Mouse (Mus musculus) T-cell, adult 2 months (primary cell): ENCODE data around the gene Zbtb17.

Experiments used
- DNase-seq: peaks from one replicate; pipeline ENCODE4 v3.0.0; 2022; ENCODE audit warnings: low spot score

The Zbtb17 gene

DNA sequence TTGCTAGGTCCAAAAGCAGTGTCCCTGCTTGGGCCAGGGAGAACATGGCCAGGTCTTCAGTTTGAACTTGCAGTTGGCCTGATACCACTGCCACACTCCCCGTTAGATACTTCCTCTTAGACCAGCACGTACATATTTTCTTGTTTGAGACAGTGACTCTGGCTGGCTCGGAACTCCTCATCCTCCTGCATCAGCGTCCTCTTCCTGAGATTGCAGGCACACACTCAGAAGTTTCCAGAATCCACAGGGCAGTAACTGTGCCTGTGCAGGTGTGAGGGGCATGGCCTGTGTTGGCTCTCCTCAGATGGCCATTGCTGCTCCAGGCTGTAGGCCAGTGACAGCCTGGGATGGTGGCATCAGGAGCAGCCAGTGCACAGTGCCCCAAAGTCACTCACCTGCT is 16.0 kb downstream of the Zbtb17 start:
- DNase-seq, result no peak

DNA sequence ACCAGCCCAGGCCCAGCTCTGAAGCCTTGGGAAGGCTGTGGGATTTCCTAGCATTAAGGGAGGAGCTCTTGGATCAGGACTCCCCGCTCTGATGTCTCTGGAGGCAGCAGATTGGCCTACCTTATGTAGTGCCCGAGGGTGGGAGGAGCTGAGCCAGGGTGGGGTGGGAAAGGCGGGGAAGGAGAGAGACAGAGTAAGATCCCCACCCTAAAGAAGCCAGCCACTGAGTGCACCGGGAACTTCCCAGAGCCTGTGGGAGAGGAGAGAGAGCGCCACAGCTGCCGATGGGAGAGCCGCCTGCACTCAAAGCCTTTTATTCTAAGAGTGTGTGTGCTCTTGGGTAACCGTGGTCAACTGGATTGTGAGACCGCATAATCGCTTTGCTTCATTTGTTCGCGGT is 16.6 kb downstream of the Zbtb17 start:
- no peak for DNase-seq

DNA sequence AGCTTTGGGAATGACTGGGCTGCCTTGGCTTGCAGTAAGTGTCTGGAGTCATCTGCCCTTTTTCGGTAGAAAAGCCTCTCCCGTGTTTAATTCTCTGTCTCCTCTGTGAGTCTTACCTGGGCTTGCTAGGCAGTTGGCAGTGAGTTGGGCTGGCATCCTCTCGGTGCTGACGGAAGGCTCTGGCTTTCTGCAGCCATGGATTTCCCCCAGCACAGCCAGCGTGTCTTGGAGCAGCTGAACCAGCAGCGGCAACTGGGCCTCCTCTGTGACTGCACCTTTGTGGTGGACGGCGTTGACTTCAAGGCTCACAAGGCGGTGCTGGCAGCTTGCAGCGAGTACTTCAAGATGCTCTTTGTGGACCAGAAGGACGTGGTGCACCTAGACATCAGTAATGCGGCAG is 17.1 kb downstream of the Zbtb17 start:
- DNase-seq, result no peak

DNA sequence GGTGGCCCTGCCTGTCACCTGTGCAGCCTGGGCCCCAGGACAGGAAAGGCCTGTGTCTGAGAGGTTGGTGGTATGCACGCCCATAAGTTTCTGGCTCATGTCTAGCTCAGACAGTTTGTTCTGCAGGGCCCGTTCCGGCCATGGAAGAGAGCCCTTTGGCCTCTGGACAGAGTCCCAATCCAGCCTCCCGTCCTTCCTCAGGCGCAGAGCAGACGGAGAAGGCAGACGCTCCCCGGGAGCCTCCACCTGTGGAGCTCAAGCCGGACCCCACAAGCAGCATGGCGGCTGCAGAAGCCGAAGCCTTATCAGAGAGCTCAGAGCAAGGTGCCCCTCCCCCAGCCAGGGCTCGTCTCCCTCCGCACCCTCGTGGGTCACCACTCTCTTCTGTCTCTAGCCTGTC is 19.0 kb downstream of the Zbtb17 start:
- DNase-seq, result no peak

DNA sequence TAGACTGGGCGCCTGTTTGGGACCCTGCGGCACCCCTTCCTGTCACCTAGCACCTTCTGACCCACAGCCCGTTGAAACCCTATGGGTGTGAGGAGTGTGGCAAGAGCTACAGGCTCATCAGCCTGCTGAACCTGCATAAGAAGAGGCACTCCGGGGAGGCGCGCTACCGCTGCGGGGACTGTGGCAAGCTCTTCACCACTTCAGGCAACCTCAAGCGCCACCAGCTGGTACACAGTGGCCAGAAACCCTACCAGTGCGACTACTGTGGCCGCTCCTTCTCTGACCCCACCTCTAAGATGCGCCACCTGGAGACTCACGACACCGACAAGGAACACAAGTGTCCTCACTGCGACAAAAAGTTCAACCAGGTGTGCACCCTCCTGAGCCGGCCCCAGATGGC is 20.3 kb downstream of the Zbtb17 start:
- no peak for DNase-seq

DNA sequence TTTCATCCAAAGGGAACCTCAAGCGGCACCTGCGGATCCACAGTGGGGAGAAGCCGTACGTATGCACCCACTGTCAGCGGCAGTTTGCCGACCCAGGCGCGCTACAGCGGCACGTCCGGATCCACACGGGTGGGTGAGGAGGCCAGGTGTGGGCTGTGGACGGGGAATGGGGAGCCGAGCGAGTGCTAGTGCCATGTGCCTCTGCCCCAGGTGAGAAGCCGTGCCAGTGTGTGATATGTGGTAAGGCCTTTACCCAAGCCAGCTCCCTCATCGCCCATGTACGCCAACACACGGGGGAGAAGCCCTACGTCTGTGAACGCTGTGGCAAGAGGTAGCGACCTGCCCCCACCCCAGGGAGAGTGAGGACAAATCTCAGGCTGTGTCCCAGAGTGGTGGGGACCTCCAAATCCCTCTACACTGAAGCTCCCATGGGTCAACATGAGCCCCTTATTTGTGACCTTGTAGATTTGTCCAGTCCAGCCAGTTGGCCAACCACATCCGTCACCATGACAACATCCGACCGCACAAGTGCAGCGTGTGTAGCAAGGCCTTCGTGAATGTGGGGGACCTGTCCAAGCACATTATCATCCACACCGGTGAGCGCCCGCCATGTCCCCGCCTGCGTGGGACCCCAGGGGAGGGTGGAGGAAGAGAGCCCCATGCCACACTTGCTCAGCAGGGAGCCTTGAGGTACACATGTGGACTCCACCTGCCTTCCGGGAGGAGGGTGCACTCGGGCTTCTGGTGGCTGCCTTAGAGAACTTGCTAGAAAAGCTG is 21.2 kb downstream of the Zbtb17 start:
- DNase-seq, result no peak

DNA sequence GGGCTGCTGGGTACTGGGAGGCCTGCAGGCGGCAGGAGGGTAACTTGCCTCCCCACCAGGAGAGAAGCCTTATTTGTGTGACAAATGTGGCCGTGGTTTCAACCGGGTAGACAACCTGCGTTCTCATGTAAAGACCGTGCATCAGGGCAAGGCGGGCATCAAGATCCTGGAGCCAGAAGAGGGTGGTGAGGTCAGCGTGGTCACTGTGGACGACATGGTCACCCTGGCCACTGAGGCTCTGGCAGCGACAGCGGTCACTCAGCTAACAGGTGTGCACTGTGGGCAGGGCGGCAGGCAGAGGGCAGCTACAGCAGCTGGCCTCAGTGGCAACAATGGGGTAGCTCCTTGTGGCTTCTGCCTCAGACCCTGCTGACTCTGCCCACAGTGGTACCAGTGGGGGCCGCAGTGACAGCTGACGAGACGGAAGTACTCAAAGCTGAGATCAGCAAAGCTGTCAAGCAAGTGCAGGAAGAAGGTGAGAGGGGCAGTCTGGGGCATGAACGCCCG is 21.9 kb downstream of the Zbtb17 start:
- no peak for DNase-seq

DNA sequence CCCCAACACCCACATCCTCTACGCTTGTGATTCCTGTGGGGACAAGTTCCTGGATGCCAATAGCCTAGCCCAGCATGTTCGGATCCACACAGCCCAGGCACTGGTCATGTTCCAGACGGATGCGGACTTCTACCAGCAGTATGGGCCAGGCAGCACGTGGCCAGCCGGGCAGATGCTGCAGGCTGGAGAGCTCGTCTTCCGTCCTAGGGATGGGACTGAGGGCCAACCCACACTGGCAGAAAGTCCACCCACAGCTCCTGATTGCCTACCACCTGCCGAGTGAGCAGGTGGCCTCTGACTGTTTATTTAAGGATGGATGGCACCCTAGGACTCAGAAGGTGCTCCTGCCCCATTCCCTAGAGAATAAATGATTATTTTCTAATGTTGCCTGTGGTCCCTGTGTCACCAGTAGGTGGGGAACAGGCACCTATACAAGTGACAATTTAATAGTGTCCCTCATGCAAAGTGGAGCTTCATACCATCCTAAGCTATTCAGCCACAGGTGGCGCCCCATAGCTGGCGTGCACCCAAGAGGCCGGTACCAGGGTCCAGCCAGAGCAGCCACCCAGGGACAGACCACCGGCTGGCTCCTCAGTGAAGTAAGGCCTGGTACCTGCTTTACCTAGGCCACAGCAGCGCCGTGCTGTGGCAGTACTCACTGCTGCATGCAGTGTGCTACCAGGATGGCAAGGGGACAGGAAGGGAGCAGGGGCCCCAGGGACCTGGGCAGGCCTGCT is 22.6 kb downstream of the Zbtb17 start:
- no peak for DNase-seq

DNA sequence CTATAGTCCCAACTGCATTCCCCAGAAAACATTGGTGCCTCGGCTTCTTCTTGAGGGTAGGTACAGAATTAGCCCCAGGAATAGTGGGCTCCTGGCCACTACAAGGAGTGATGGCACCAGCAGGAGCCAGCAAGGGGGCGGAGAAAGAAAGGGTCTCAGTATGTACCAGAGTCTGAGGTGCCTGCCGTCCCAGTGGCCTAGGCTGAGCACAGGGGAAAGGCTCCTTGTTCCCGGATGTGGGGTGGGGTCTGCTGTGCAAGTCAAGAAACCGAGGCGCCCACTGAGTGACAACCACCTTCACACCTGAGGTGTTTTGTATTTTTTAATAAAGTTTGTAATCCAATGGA is 23.1 kb downstream of the Zbtb17 start:
- no peak for DNase-seq

DNA sequence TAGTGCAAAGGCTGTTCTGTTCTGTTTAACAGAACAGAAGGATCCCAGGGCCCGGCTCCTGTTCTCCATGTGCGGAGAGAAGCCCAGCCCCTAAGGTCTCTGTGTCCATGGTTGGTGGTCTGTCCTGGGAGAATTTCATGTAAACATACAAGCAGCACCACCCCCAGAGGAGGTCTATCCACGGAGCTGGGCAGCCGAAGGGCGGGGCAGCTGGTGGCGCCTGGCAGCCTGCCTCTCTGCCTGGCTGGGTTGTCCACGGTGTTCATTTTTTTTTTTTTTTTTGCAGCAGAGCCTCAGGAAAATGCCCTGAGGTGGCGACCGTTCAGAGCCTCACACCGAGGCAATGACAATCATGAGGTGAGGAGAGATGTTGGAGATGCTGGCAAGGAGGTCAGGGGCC is 24.1 kb downstream of the Zbtb17 start:
- no peak for DNase-seq

DNA sequence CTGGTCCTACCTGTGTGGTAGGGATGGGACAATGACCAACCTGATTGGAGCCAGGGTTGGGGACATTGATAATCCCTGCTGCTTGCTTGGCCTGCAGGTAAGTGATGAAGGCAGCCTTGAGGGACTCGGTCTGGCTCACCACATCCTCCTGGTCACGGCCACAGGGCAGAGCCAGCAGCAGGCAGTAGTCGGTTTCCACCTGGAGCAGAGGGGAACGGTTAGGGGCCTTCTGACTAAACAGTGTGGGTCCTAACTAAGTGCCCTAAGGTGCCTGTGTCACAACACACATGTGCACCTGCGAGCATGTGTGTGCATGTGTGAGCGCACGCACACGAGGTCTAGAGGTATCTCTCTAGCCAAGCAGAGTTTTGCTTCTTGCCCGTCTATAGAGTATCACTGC is 24.9 kb downstream of the Zbtb17 start:
- DNase-seq, result no peak

DNA sequence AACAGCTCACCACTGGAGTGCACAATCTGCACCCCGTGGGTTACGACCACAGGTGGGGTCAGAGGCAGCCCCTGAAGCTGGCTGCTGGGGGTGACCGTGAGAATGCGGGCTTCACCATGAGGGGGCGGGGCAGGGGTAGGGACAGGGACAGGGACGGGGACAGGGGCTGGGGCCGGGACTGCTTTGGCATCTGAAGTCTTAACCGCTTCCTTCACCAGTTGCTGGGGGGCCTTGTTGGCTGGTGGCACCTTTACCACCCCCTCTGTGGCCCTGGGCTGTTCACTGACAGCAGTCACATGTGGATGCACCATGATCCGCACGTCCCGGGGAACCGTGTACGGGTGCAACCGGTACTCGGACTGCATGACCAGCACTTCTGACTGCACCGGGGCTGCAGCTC is 27.0 kb downstream of the Zbtb17 start:
- DNase-seq, result no peak

DNA sequence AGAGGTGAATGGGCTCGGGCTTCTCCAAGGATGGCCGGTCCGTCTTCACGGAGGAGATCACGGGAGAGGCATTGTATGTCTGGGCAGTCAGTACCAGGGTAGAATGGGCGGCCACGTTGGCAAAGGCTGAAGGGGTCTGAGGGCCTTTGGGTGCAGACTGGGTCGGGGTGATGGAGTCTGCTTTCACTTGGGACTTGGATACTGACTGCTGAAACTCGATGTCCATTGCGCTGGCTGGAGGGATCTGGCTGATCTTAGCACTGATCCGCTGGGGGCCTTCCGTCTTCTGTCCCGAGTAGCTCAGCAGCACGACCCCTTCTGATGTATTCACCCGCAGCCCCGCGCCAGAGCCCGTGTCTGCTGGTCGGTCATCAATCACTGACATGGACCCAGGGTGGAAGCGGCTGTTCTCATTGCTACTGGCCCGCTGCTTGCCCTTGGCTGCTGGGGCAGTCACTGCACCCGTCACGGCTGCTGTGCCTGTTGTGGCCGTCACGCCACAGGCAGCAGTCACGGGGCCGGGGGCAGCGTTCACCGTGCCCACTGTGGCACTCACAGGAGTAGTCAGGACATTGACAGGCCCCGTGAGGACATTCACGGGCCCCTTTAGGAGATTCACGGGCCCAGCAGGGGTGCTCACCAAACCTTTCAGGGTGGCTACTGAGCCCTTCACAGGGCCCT is 28.3 kb downstream of the Zbtb17 start:
- DNase-seq, result no peak

DNA sequence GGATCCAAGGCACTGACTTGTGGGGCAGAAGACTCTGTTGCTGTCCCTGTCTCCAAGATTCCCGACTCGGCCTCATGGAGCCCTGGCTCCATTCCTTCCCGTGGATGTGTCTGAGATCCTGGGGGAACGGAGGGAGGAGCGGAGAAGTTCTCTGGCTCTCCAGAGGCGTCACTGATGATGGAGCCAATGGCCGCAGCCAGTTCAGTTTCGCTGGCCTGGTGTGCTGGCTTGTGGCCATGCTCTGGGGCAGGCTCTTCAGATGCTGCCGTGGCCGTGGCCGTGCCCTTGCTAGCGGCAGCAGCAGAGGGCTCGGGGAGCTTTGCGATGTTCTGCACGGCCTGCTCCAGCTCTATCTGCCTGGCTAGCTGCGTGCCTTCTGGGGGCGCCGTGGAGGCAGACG is 30.0 kb downstream of the Zbtb17 start:
- no peak for DNase-seq

DNA sequence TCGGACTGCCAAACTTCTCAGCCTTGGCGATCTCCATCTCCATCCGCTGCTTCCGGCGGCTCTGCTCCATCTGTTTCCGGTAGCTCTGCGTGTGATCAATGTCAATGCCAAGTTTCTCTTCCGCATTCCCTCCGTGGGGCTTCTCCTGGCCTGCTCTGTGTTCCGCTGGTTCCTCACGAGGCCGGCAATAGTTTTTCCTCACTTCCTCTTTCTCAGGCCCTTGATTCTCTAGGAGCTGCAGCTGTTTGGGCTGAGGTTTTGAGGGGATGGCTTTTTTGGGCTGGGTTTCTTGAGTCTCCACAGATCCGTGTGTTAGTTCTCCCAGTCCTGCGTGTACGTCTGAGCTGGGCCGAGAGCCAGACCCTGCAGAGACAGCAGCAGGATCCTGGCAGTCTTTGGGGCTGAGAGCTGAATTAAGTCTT is 33.2 kb downstream of the Zbtb17 start:
- peak; percentile 22 for DNase-seq

DNA sequence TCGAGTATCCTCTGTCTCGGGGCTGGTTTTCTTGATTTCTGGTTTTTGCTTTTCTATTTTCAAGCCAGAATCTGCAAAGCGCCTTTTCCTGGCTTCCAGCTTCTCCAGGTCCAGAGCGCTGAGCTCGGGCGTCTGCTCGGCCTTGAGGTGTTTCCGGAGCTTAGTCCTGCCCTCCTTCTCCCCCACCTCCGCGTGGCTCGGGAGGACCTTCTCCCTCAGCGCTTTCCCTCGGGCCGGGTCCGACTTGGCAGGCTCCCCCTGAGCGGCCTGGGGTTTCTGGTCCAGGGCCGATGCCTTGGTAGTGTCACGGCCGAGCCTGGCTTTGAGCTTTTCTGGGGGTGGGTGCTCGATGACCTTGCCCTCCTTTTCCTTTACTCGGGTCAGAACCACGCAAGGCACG is 33.8 kb downstream of the Zbtb17 start:
- DNase-seq, result no peak

DNA sequence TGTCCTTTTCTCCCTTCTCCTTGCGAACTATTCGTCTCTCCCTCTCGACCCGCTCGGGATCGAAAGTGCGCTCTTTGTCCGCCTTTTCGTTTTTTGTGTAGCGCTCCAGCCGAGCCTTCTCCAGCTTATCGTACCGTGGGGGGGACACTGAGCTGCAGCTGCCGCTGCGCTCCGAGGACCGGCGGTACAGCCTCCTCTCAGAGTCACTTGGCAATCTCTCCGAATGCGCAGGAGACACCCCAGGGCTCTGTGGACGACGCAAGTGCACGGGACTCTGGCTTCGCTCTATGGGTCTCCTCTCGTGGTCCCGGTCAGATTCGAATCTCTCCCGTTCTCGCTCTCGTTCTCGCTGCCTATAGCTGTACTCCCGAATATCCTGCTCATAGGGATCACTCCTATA is 34.3 kb downstream of the Zbtb17 start:
- no peak for DNase-seq

DNA sequence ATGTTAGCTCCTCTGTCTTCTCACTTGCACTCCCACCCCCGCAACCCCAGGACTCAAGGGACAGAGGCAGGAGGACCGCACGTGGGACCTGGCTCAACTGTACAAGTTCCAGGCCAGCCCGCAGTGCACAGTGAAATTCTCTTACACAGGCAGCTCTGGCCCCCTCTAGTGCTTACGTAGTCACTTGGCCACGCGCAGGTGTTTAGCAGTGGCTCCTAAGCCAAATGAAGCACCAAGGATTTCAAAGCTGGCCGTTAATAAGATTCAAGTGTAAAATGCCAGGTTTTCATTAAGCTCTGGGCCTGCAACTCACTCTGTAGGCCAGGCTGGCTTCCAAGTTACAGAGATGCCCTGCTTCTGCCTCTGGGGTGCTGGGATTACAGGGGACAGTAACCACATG is 35.0 kb downstream of the Zbtb17 start:
- DNase-seq, result no peak

DNA sequence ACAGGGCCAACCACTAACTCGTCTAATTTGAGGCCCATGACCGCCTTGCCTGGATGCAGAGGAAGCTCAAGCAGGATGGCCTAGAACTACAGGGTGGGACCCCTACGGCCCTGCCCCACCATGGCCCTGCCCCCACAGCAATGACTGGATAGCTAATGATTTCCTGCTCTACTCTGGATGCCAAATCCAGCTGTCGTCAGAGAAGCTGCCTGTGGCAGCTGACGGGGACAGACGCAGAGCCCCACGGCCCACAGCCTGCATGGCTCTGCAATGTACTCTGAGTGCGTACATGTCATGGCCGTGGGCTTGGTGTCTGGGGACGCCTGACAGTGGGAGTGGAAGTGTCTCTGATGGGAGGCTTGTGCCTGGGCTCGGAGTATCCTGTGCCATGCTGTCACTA is 39.6 kb downstream of the Zbtb17 start:
- no peak for DNase-seq

DNA sequence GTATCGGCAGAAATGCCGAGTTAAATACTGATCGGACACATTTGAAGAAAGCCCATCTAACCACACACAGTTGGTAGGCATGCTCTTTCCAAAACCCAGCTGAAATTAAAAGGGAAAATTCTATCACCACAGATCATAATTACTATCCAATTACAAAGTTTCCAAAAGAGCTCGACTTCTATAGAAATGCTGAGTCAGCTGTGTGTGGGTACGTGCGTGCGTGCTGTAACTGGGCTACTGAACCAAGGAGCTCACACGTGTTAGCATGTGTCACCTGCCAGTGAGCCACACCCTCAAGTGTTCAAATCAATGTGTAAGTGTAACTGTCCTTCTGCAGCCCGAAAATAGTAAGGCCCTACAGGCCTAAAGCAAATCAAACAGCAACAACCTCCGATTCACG is 43.1 kb downstream of the Zbtb17 start:
- DNase-seq, result no peak

DNA sequence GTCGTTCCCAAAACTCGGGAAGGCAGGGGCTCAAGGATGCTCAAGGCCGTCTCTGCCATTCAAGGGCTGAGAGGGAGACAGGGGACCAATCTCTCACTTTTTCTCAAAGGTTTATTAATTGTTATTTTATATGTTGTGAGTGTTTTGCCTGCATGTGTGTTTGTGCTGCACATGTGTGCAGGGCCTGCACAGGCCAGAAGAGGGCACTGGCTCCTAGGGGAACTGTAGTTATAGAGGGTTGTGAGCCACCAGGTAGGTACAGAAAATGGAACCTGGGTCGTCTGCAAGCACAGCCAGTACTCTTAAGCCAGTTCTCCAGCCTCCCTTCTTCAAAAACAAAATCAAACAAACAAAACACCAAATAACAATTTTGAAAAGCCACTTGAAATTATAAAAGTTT is 44.2 kb downstream of the Zbtb17 start:
- DNase-seq, result peak; percentile 21

DNA sequence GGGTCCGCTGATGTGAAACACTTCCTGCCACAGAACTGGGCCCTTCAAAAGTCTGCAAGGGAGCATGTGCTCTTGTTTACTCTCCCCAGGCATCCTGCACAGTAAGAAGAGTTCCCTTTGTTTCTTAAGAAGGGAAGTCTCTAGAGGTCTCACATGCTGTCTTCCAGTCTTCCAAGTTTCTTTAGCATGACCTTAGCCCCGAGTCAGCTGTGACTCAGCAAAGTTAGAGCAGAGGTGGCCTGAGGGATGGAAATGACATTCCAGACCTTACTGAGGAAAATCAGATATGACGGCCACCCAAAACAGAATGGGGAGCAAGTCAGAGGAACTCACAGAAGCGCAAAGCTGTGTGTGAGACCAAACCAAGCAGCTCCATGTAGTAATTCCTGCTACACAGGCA is 56.2 kb downstream of the Zbtb17 start:
- no peak for DNase-seq

DNA sequence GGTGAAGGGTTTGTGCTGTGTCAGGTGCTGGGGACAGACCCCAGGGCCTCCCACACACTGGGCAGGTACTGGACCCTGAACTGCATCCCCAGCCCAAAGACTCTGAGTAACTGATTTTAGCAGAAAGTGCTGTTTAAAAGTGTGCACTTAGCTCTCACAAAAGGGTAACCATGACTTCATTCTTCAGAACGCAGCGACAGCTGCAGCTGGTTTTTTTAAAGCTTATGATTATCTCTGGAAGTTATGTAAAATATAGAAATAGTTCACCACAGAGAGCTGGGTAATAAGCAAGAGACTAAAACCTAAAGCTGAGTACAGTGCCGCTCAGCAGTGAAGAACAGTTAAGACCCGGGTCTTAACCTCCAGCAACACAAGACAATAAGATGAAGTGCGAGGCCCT is 56.6 kb downstream of the Zbtb17 start:
- DNase-seq, result no peak
